Mouse (Mus musculus): Measurements from ENCODE around the gene Myo1c.

GRCm38 (mm10) chr11:75634801-75635200 is 15.5 kb upstream of the Myo1c start:
- TF ChIP-seq CTCF (IDR thresholded peaks at IDR 0.05; ENCODE audit: control insufficient read depth, insufficient read depth, insufficient read length) (no peak), MYOD1 (IDR thresholded peaks at IDR 0.05; ENCODE audit: control insufficient read depth, insufficient read length, low read depth) (no peak), USF1 (IDR thresholded peaks at IDR 0.05; ENCODE audit: low read depth) (no peak), MAX (IDR thresholded peaks at IDR 0.05) (no peak), FOSL1 (IDR thresholded peaks at IDR 0.05; ENCODE audit: insufficient read depth, low read length, poor library complexity, severe bottlenecking) (no peak)

Data from C2C12 (cell line).